Mouse (Mus musculus) ES-Bruce4 (cell line): ENCODE results near the gene Unc5cl.

Experiments
- CTCF ChIP-seq: IDR thresholded peaks from one replicate; pipeline ENCODE4 v1.8.1; 2011; ENCODE audit warnings: low read depth, low read length
- EP300 ChIP-seq: IDR thresholded peaks from 2 replicates; pipeline ENCODE4 v1.6.1; 2011; ENCODE audit warnings: low read depth, low read length; ENCODE audit not compliant: insufficient read depth

DNA sequence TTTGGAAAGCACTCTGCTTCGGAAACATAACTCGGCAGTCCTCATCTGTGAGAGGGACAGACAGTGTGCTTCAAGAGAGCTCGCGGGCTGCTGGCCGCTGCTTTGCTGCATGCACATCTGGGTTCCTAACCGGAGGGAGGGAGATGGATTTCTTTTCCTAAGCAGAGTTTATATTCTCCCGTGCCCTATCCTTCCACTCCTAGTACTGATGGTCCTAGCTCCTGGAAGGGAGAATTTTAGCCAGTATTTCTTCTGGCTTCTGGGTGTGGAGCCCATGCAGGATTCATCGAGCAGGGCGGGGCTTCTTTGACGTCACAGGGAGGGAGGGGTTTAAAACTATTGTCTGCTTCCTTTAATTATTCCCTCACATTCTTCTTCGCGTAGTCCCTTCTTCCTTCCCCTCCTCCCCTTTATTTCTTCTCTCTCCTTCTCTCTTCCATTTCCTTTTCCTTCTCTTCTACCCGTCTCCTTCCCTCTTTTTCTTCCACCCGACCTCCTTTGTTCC, 127.8 kb downstream of the Unc5cl start:
- no peak for TF ChIP-seq CTCF
- no peak for TF ChIP-seq EP300
